Mouse (Mus musculus): ENCODE measurements around the gene Olfr8. TPM values are rescaled to one million over a fixed set of nuclear protein-coding genes. Genes with fewer than 3 reads are reported as not detected.
"Not testable (repeated sequence)": the region's sequence is repeated elsewhere in the genome, so short reads cannot be mapped to it uniquely, and the experiment has no call there.

Gene Olfr8
- polyA plus RNA-seq (2014; fragmentation: Nextera tagmentation; extraction: Ambion mirVana), result not detected in 2 replicates

- H3K4me1 ChIP-seq (ENCODE audit: control insufficient read depth, insufficient read depth, low read length), result not testable (repeated sequence)
These were observed at the start of gene Olfr8 for GRCm38 (mm10) chr10:78950336-78950735. Gene Olfr8 (plus strand): TSS chr10:78950636.

GRCm38 (mm10) chr10:78912871-78913270, 37.6 kb upstream of the Olfr8 start, which contains the start of gene Olfr1354:
Gene Olfr1354 (plus strand): TSS chr10:78913171.
- H3K27me3 ChIP-seq (ENCODE audit: control insufficient read depth, insufficient read depth, low read length); H3K27ac ChIP-seq (replicated peaks; ENCODE audit: low read depth, low read length); DNase-seq (ENCODE audit: low spot score); H3K4me3 ChIP-seq (ENCODE audit: low read depth, low read length); ATAC-seq (ENCODE audit: insufficient number of reproducible peaks, low FRiP score, low TSS enrichment, low read depth); H3K9ac ChIP-seq (ENCODE audit: low read length); H3K4me2 ChIP-seq (ENCODE audit: low read depth, severe bottlenecking); H3K9me3 ChIP-seq (ENCODE audit: control insufficient read depth, low read length); H3K4me1 ChIP-seq (ENCODE audit: control insufficient read depth, insufficient read depth, low read length); H3K36me3 ChIP-seq (ENCODE audit: control insufficient read depth, insufficient read depth, low read length): not testable (repeated sequence)
- WGBS, result 86% methylated on average over 1 of the region's 1 CpGs

More at GRCm38 (mm10) chr10:78950336-78950735, at the start of gene Olfr8:
- H3K36me3 ChIP-seq (ENCODE audit: control insufficient read depth, insufficient read depth, low read length); ATAC-seq (ENCODE audit: insufficient number of reproducible peaks, low FRiP score, low TSS enrichment, low read depth); H3K9ac ChIP-seq (ENCODE audit: low read length); DNase-seq (ENCODE audit: low spot score); H3K27ac ChIP-seq (replicated peaks; ENCODE audit: low read depth, low read length); H3K4me3 ChIP-seq (ENCODE audit: low read depth, low read length); H3K27me3 ChIP-seq (ENCODE audit: control insufficient read depth, insufficient read depth, low read length); H3K4me2 ChIP-seq (ENCODE audit: low read depth, severe bottlenecking); H3K9me3 ChIP-seq (ENCODE audit: control insufficient read depth, low read length): not testable (repeated sequence)
- WGBS, result 90% methylated on average over 1 of the region's 1 CpGs

GRCm38 (mm10) chr10:78963009-78963408, 12.6 kb downstream of the Olfr8 start, which contains the start of gene Olfr1353:
Gene Olfr1353 (plus strand): TSS chr10:78963309.
- not testable (repeated sequence) for H3K36me3 ChIP-seq (ENCODE audit: control insufficient read depth, insufficient read depth, low read length); H3K9me3 ChIP-seq (ENCODE audit: control insufficient read depth, low read length); DNase-seq (ENCODE audit: low spot score); H3K27ac ChIP-seq (replicated peaks; ENCODE audit: low read depth, low read length); H3K4me1 ChIP-seq (ENCODE audit: control insufficient read depth, insufficient read depth, low read length); H3K4me2 ChIP-seq (ENCODE audit: low read depth, severe bottlenecking); H3K9ac ChIP-seq (ENCODE audit: low read length); H3K4me3 ChIP-seq (ENCODE audit: low read depth, low read length); H3K27me3 ChIP-seq (ENCODE audit: control insufficient read depth, insufficient read depth, low read length); ATAC-seq (ENCODE audit: insufficient number of reproducible peaks, low FRiP score, low TSS enrichment, low read depth)

GRCm38 (mm10) chr10:78980750-78981149, 30.3 kb downstream of the Olfr8 start, which contains the start of gene Olfr1352:
Gene Olfr1352 (plus strand): TSS chr10:78981050.
- Histone ChIP-seq H3K4me2 (ENCODE audit: low read depth, severe bottlenecking) (no peak within 1 kb of the TSS), H3K27ac (replicated peaks; ENCODE audit: low read depth, low read length) (no peak within 1 kb of the TSS), H3K36me3 (ENCODE audit: control insufficient read depth, insufficient read depth, low read length) (no peaks in the 10 kb centered on the region), H3K27me3 (ENCODE audit: control insufficient read depth, insufficient read depth, low read length) (no peaks in the 10 kb centered on the region), H3K4me1 (ENCODE audit: control insufficient read depth, insufficient read depth, low read length) (no peaks in the 10 kb centered on the region), H3K9me3 (ENCODE audit: control insufficient read depth, low read length) (no peaks in the 10 kb centered on the region), H3K4me3 (ENCODE audit: low read depth, low read length) (no peak within 1 kb of the TSS), H3K9ac (ENCODE audit: low read length) (no peak within 1 kb of the TSS)
- ATAC-seq (ENCODE audit: insufficient number of reproducible peaks, low FRiP score, low TSS enrichment, low read depth) (no peak), DNase-seq (ENCODE audit: low spot score) (no peak)

Other genes with a start within 250 kb of the Olfr8 start
- gene Casp14, start 232.3 kb upstream of the Olfr8 start, polyA plus RNA-seq (2014; fragmentation: Nextera tagmentation; extraction: Ambion mirVana), result 0.17 and 0.18 TPM in 2 replicates
- gene Ccdc105, start 197.6 kb upstream of the Olfr8 start, polyA plus RNA-seq (2014; fragmentation: Nextera tagmentation; extraction: Ambion mirVana), result not detected in 2 replicates
- gene Slc1a6, start 170.1 kb upstream of the Olfr8 start, polyA plus RNA-seq (2014; fragmentation: Nextera tagmentation; extraction: Ambion mirVana), result 0.33 and 1.1 TPM in 2 replicates
- gene Olfr1356, start 98.5 kb upstream of the Olfr8 start, polyA plus RNA-seq (2014; fragmentation: Nextera tagmentation; extraction: Ambion mirVana), result not detected in 2 replicates
- gene Olfr1355, start 75.1 kb upstream of the Olfr8 start, polyA plus RNA-seq (2014; fragmentation: Nextera tagmentation; extraction: Ambion mirVana), result not detected in 2 replicates
- not detected in 2 replicates for gene Olfr1354, start 37.5 kb upstream of the Olfr8 start, polyA plus RNA-seq (2014; fragmentation: Nextera tagmentation; extraction: Ambion mirVana)
- gene Olfr1353, start 12.7 kb downstream of the Olfr8 start, polyA plus RNA-seq (2014; fragmentation: Nextera tagmentation; extraction: Ambion mirVana), result not detected in 2 replicates
- gene Olfr1352, start 30.4 kb downstream of the Olfr8 start, polyA plus RNA-seq (2014; fragmentation: Nextera tagmentation; extraction: Ambion mirVana), result not detected in 2 replicates
- not detected in 2 replicates for gene Olfr1351, start 61.8 kb downstream of the Olfr8 start, polyA plus RNA-seq (2014; fragmentation: Nextera tagmentation; extraction: Ambion mirVana)
- gene Olfr57, start 78.1 kb downstream of the Olfr8 start, polyA plus RNA-seq (2014; fragmentation: Nextera tagmentation; extraction: Ambion mirVana), result 0.13 TPM in 1 of 2 replicates, not detected in the other
- gene 2610008E11Rik, start 147.0 kb downstream of the Olfr8 start, polyA plus RNA-seq (2014; fragmentation: Nextera tagmentation; extraction: Ambion mirVana), result 46.3 and 48.1 TPM in 2 replicates
- gene Vmn2r80, start 198.1 kb downstream of the Olfr8 start, polyA plus RNA-seq (2014; fragmentation: Nextera tagmentation; extraction: Ambion mirVana), result not detected in 2 replicates

Measured in limb, embryonic 11.5 days (tissue).